Mouse (Mus musculus) testis, adult 2 months (tissue): ENCODE data around the gene Olfr1438-ps1.
"Not testable (repeated sequence)": the region's sequence is repeated elsewhere in the genome, so short reads cannot be mapped to it uniquely, and the experiment has no call there.

Experiments
- CTCF ChIP-seq: fragments of 200-500 bp; IDR thresholded peaks from 2 replicates; pipeline ENCODE4 v1.5.1; 2012; ENCODE audit warnings: low read depth, mild to moderate bottlenecking, inconsistent platforms, low read length, moderate library complexity; ENCODE audit not compliant: control insufficient read depth, insufficient read depth, insufficient replicate concordance
- POLR2A ChIP-seq: fragments of 200-500 bp; IDR thresholded peaks from 2 replicates; pipeline ENCODE4 v1.6.1; 2012; ENCODE audit warnings: low read depth, mild to moderate bottlenecking, inconsistent platforms, low read length, moderate library complexity; ENCODE audit not compliant: control insufficient read depth

DNA sequence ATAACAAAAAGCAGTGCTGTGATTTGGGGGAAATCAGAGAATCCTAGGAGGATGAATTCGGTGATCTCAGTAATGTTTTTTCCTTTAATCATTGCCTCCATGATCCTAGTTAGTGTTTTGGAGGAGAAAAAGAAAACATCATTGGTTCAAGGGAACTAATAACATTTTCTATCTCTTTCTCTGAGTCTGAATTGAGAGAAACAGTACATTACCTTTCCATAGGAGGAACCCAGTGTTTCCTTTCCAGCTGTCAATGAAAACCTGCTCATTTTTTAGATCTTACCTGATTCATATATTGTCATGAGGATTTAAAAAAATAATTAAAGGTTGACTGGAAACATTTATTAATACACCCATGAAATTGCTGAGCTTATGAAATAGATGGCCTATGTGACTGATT lies 36.7 kb downstream of the Olfr1438-ps1 start, which contains the start of gene Olfr1436:
- TF ChIP-seq CTCF, POLR2A: not testable (repeated sequence)
